ENCODE assay signal across 9 mouse cellular contexts in the genomic region with DNA sequence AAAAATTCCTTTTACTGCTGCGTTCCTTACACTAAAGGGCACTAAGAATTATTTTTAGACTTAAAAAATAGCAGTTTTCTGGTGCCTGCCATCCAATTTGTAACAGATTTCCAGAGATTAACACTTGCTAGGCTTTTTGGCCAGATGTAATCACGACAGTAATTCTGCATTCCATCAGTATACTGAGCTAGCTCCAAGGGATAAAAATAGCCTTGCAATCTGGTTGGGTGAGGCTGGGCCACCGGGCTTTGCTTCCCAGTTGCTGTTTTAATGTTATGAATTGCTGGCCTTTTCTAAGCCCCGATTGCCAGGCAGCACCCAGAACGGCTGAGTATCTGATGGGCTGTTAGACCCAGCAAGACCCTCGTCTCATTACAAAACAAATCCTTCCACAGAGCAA.
DNase-seq lines count a peak whose midpoint lies in the region; ATAC-seq and TF ChIP-seq lines count a peak whose summit lies in the region.
"Had no signal": no experiment of that assay in that cellular context is flagged by ENCODE, and none has a peak within 500 bp of the region (broad histone marks: within the 10 kb centered on the region; RNA-seq: fewer than 3 reads in every experiment).

No protein-coding gene starts in this region.

- peak overlapping the region; percentile 49 for H3K27ac ChIP-seq in heart, adult 2 months
- H3K27ac ChIP-seq in lung, postnatal 0 days (ENCODE audit: low read length), result no peak overlapping the region
- no peak overlapping the region for H3K27ac ChIP-seq in hindbrain, embryonic 16.5 days (ENCODE audit: low read depth, low read length)
- H3K27ac ChIP-seq: embryonic facial prominence, embryonic 12.5 days had no signal

- TF ChIP-seq EP300 in heart, adult 2 months (IDR thresholded peaks at IDR 0.05; ENCODE audit: insufficient read depth, low read depth, low read length), result no peak
- no peak for TF ChIP-seq EP300 in lung, postnatal 0 days (IDR thresholded peaks at IDR 0.05)

- H3K4me3 ChIP-seq in heart, adult 2 months, result no peak overlapping the region
- H3K4me3 ChIP-seq in lung, postnatal 0 days (ENCODE audit: low read depth, low read length), result no peak overlapping the region
- H3K4me3 ChIP-seq in hindbrain, embryonic 16.5 days (ENCODE audit: low read length), result no peak overlapping the region
- H3K4me3 ChIP-seq: embryonic facial prominence, embryonic 12.5 days had no signal

- TF ChIP-seq POLR2A in heart, adult 2 months (IDR thresholded peaks at IDR 0.05; ENCODE audit: insufficient read depth, low read depth, low read length), result no peak

- intact Hi-C loops in heart, adult 2 months (cut with DNase I), result no loop called here
- intact Hi-C loops in heart, postnatal 36 days (cut with DNase I), result no loop called here
- intact Hi-C loops in heart, postnatal 10 days (cut with DNase I), result no loop called here

- no peaks in the 10 kb centered on the region for H3K36me3 ChIP-seq in heart, adult 2 months (ENCODE audit: control insufficient read depth, insufficient read depth, low read length)
- no peaks in the 10 kb centered on the region for H3K36me3 ChIP-seq in lung, postnatal 0 days (ENCODE audit: insufficient read depth, low read length)
- no peaks in the 10 kb centered on the region for H3K36me3 ChIP-seq in hindbrain, embryonic 16.5 days (ENCODE audit: control insufficient read depth, insufficient read depth, low read length)
- H3K36me3 ChIP-seq: embryonic facial prominence, embryonic 12.5 days had no signal

- H3K9ac ChIP-seq in heart, adult 2 months (ENCODE audit: low read depth, low read length), result no peak overlapping the region
- no peak overlapping the region for H3K9ac ChIP-seq in lung, postnatal 0 days (replicated peaks; ENCODE audit: low read depth)
- H3K9ac ChIP-seq in hindbrain, embryonic 16.5 days (ENCODE audit: low read depth, low read length), result no peak overlapping the region
- H3K9ac ChIP-seq: embryonic facial prominence, embryonic 12.5 days had no signal

- no peaks in the 10 kb centered on the region for H3K9me3 ChIP-seq in lung, postnatal 0 days (ENCODE audit: low read length)
- no peaks in the 10 kb centered on the region; the same call in 1 of the 2 replicates for H3K9me3 ChIP-seq in hindbrain, embryonic 16.5 days (ENCODE audit: control insufficient read depth, low read length)
- H3K9me3 ChIP-seq: embryonic facial prominence, embryonic 12.5 days had no signal

- peak in 1 of 2 experiments; percentile 30 for DNase-seq in heart, adult 2 months
- DNase-seq in heart, postnatal 36 days, result no peak
- peak; percentile 14 for DNase-seq in lung, postnatal 0 days (ENCODE audit: low spot score)
- DNase-seq in lung, postnatal 14 days, result no peak
- peak; percentile 48 to 50 for DNase-seq in heart, postnatal 10 days
- DNase-seq in right cerebral cortex, postnatal 36 days (ENCODE audit: low spot score in 2 of 2), result peak; percentile 21 to 30
- no peak for DNase-seq in cerebellum, adult 9-10 months

- no peaks in the 10 kb centered on the region for H3K79me2 ChIP-seq in heart, adult 2 months (replicated peaks; ENCODE audit: control insufficient read depth, insufficient read depth, low read length)

- H3K27me3 ChIP-seq in heart, adult 2 months (ENCODE audit: control insufficient read depth, insufficient read depth, low read length), result no peaks in the 10 kb centered on the region
- H3K27me3 ChIP-seq in lung, postnatal 0 days (replicated peaks; ENCODE audit: insufficient read depth, low read length), result no peaks in the 10 kb centered on the region
- no peaks in the 10 kb centered on the region for H3K27me3 ChIP-seq in hindbrain, embryonic 16.5 days (replicated peaks; ENCODE audit: control insufficient read depth, insufficient read depth, low read length)
- H3K27me3 ChIP-seq: embryonic facial prominence, embryonic 12.5 days had no signal

- TF ChIP-seq CTCF in heart, adult 2 months (IDR thresholded peaks at IDR 0.05), result no peak
- no peak for TF ChIP-seq CTCF in lung, postnatal 0 days (IDR thresholded peaks at IDR 0.05)

- ATAC-seq in lung, postnatal 0 days, result 0 out of 2 replicates have a peak, but pooled peaks have one; percentile 28
- no peak for ATAC-seq in hindbrain, embryonic 16.5 days

- 18% methylated on average over 6 of the region's 6 CpGs for WGBS in heart, adult 2 months
- 42% methylated on average over 6 of the region's 6 CpGs for WGBS in lung, postnatal 0 days
- 58% methylated on average over 6 of the region's 6 CpGs for WGBS in hindbrain, embryonic 16.5 days

- H3K4me1 ChIP-seq in heart, adult 2 months (ENCODE audit: control insufficient read depth, insufficient read depth, low read length), result peaks cover 2% of the 10 kb centered on the region; the same call in 1 of the 2 replicates
- no peaks in the 10 kb centered on the region for H3K4me1 ChIP-seq in lung, postnatal 0 days (ENCODE audit: insufficient read depth, low read depth, low read length)
- peaks cover 3% of the 10 kb centered on the region for H3K4me1 ChIP-seq in hindbrain, embryonic 16.5 days (ENCODE audit: control insufficient read depth, insufficient read depth, low read depth, low read length)

- H3K4me2 ChIP-seq in lung, postnatal 0 days (replicated peaks; ENCODE audit: low read depth, low read length), result no peak overlapping the region
- no peak overlapping the region for H3K4me2 ChIP-seq in hindbrain, embryonic 16.5 days (ENCODE audit: low read length)
- H3K4me2 ChIP-seq: embryonic facial prominence, embryonic 12.5 days had no signal

Comparison
In these comparisons a context has a peak if more than half of its experiments do, and no peak if none do; other contexts are left out.
1. DNase-seq: peak in lung, postnatal 0 days (single experiment), heart, postnatal 10 days (2 of 2) and right cerebral cortex, postnatal 36 days (2 of 2); none in heart, postnatal 36 days (0 of 2), lung, postnatal 14 days (single experiment) and cerebellum, adult 9-10 months (single experiment).